7 mouse cellular contexts compared by ENCODE assay signal in the genomic region with DNA sequence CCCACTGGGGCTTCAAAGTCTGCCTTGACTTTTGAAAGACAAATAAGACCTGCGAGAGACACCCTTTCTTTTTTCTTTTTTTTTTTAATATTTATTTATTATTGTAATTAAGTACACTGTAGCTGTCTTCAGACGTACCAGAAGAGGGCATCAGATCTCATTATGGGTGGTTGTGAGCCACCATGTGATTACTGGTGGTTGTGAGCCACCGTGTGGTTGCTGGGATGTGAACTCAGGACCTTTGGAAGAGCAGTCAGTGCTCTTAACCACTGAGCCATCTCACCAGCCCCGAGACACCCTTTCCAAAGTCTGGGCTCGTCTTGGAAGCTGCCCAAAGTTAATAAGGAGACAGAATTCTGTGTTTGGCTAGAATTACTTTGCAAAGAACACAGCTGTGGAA. TPM values are rescaled to one million over a fixed set of nuclear protein-coding genes. Genes with fewer than 3 reads are reported as not detected.
DNase-seq lines count a peak whose midpoint lies in the region; ATAC-seq and TF ChIP-seq lines count a peak whose summit lies in the region.
"Not testable (repeated sequence)": the region's sequence is repeated elsewhere in the genome, so short reads cannot be mapped to it uniquely, and the experiment has no call there.

No protein-coding gene starts in this region.

- 46% methylated on average over 5 of the region's 5 CpGs for WGBS in midbrain, postnatal 0 days

- H3K27ac ChIP-seq in midbrain, postnatal 0 days (ENCODE audit: low read depth, low read length): not testable (repeated sequence)

- not testable (repeated sequence) for H3K4me3 ChIP-seq in midbrain, postnatal 0 days (ENCODE audit: low read depth, low read length)

- H3K4me2 ChIP-seq in midbrain, postnatal 0 days (ENCODE audit: low read depth, low read length, poor library complexity, severe bottlenecking): not testable (repeated sequence)

- H3K9me3 ChIP-seq in midbrain, postnatal 0 days (ENCODE audit: low read length): not testable (repeated sequence)

- H3K9ac ChIP-seq in midbrain, postnatal 0 days (replicated peaks; ENCODE audit: low read length, poor library complexity, severe bottlenecking): not testable (repeated sequence)

- peak; percentile 76 for TF ChIP-seq CTCF in midbrain, postnatal 0 days (IDR thresholded peaks at IDR 0.05)

- H3K27me3 ChIP-seq in midbrain, postnatal 0 days (ENCODE audit: insufficient read depth, low read length): not testable (repeated sequence)

- not testable (repeated sequence) for H3K4me1 ChIP-seq in midbrain, postnatal 0 days (ENCODE audit: insufficient read depth, low read length)

- peaks cover 39% of the 10 kb centered on the region for H3K36me3 ChIP-seq in midbrain, postnatal 0 days (ENCODE audit: insufficient read depth, low read length)

- ATAC-seq in midbrain, postnatal 0 days (ENCODE audit: low FRiP score): not testable (repeated sequence)

- peak; percentile 43 for DNase-seq in NIH3T3 (ENCODE audit: low read depth)
- peak; percentile 28 to 49 for DNase-seq in cerebellum, postnatal 10 days
- DNase-seq in heart, adult 11 months: peak; percentile 88
- DNase-seq in kidney, adult 11 months: peak; percentile 24
- DNase-seq in layer of hippocampus, adult 9-11 months: peak; percentile 35
- peak; percentile 9 to 10 for DNase-seq in lung, adult 18-20 months
- DNase-seq in midbrain, postnatal 0 days (ENCODE audit: low spot score): peak; percentile 30

RNA-seq across cellular contexts. Expression of a gene that starts 36.0 kb away (rescaled TPM):
- 28.4 and 33.3 TPM in 2 replicates for total RNA-seq in midbrain, postnatal 0 days (2014; rRNA removed)
- 70.1 and 79.4 TPM in 2 replicates for polyA plus RNA-seq in midbrain, postnatal 0 days (2015; fragmentation: Nextera tagmentation; extraction: Ambion mirVana)

RNA-seq across cellular contexts. Expression of a gene that starts 52.5 kb away (rescaled TPM):
- 0.52 TPM in 1 of 2 replicates, not detected in the other for total RNA-seq in midbrain, postnatal 0 days (2014; rRNA removed)
- 0.31 and 0.33 TPM in 2 replicates for polyA plus RNA-seq in midbrain, postnatal 0 days (2015; fragmentation: Nextera tagmentation; extraction: Ambion mirVana)

Comparison
In these comparisons a context has a peak if more than half of its experiments do, and no peak if none do; other contexts are left out.
1. DNase-seq: peak in every context shown above with its lines; median percentile 88 in heart, adult 11 months; 43 in NIH3T3; 38 in cerebellum, postnatal 10 days; 35 in layer of hippocampus, adult 9-11 months; 30 in midbrain, postnatal 0 days; 24 in kidney, adult 11 months; 10 in lung, adult 18-20 months.